Comparison of ENCODE assay signal across 18 mouse cellular contexts in genomic region chr17:49064526-49064925, GRCm38 (mm10).
A peak's percentile ranks its signal among the peaks of the same experiment; 100 is the strongest.
DNase-seq lines count a peak whose midpoint lies in the region; ATAC-seq lines count a peak whose summit lies in the region.
"Had no signal": no experiment of that assay in that cellular context is flagged by ENCODE, and none has a peak within 500 bp of the region (broad histone marks: within the 10 kb centered on the region; RNA-seq: fewer than 3 reads in every experiment).

No protein-coding gene starts in this region.

- peak; percentile 27 for DNase-seq in forebrain, embryonic 14.5 days (ENCODE audit: low spot score)
- DNase-seq in forebrain, embryonic 10.5 days (ENCODE audit: extremely low spot score, low spot score), result no peak
- DNase-seq in layer of hippocampus, postnatal 10 days (ENCODE audit: low spot score in 2 of 2), result peak; percentile 57 to 68
- DNase-seq in right cerebral cortex, adult 2 months (ENCODE audit: low spot score in 2 of 2), result peak; percentile 43 to 54
- no peak for DNase-seq in adrenal gland, postnatal 4 days (ENCODE audit: low spot score in 2 of 2)
- no peak for DNase-seq in gastrocnemius, postnatal 25 days
- DNase-seq: adrenal gland, postnatal 36 days; B cell, adult 2 months; cerebellum, adult 18-20 months; heart, adult 18-20 months; kidney, postnatal 25 days; thymus, postnatal 4 days had no signal

- H3K4me1 ChIP-seq in forebrain, embryonic 14.5 days (ENCODE audit: control insufficient read depth, insufficient read depth, low read length), result peaks cover 5% of the 10 kb centered on the region; the same call in 1 of the 2 replicates
- H3K4me1 ChIP-seq in forebrain, embryonic 10.5 days, result peaks cover 8% of the 10 kb centered on the region; the same call in 1 of the 2 replicates
- H3K4me1 ChIP-seq in midbrain, embryonic 16.5 days (ENCODE audit: control insufficient read depth, insufficient read depth, low read length), result peaks cover 7% of the 10 kb centered on the region
- H3K4me1 ChIP-seq: intestine, embryonic 15.5 days; limb, embryonic 15.5 days had no signal

- H3K9ac ChIP-seq in forebrain, embryonic 14.5 days (ENCODE audit: low read length), result no peak overlapping the region
- H3K9ac ChIP-seq in midbrain, embryonic 16.5 days (ENCODE audit: low read depth, low read length), result no peak overlapping the region
- H3K9ac ChIP-seq: intestine, embryonic 15.5 days; limb, embryonic 15.5 days; neural tube, embryonic 12.5 days had no signal

- H3K36me3 ChIP-seq in forebrain, embryonic 14.5 days (ENCODE audit: control insufficient read depth, insufficient read depth, low read length), result no peaks in the 10 kb centered on the region
- no peaks in the 10 kb centered on the region for H3K36me3 ChIP-seq in forebrain, embryonic 10.5 days (replicated peaks)
- H3K36me3 ChIP-seq in midbrain, embryonic 16.5 days (ENCODE audit: control insufficient read depth, insufficient read depth, low read length), result no peaks in the 10 kb centered on the region
- H3K36me3 ChIP-seq: intestine, embryonic 15.5 days; limb, embryonic 15.5 days; neural tube, embryonic 12.5 days had no signal

- no peaks in the 10 kb centered on the region for H3K9me3 ChIP-seq in forebrain, embryonic 14.5 days (replicated peaks; ENCODE audit: control insufficient read depth, low read length)
- no peaks in the 10 kb centered on the region for H3K9me3 ChIP-seq in forebrain, embryonic 10.5 days
- no peaks in the 10 kb centered on the region for H3K9me3 ChIP-seq in midbrain, embryonic 16.5 days (replicated peaks; ENCODE audit: control insufficient read depth, low read length, poor library complexity, severe bottlenecking)
- H3K9me3 ChIP-seq: intestine, embryonic 15.5 days; limb, embryonic 15.5 days; neural tube, embryonic 12.5 days had no signal

- 80% methylated on average over 8 of the region's 8 CpGs for WGBS in forebrain, embryonic 14.5 days
- 88% methylated on average over 8 of the region's 8 CpGs for WGBS in forebrain, embryonic 10.5 days
- WGBS in midbrain, embryonic 16.5 days, result 85% methylated on average over 8 of the region's 8 CpGs

- H3K4me2 ChIP-seq in forebrain, embryonic 14.5 days (ENCODE audit: low read length), result no peak overlapping the region
- no peak overlapping the region for H3K4me2 ChIP-seq in midbrain, embryonic 16.5 days (ENCODE audit: low read length)
- H3K4me2 ChIP-seq: intestine, embryonic 15.5 days; limb, embryonic 15.5 days; midbrain, embryonic 11.5 days; neural tube, embryonic 12.5 days had no signal

- no peak overlapping the region for H3K4me3 ChIP-seq in forebrain, embryonic 14.5 days (ENCODE audit: low read depth, low read length)
- H3K4me3 ChIP-seq in forebrain, embryonic 10.5 days, result no peak overlapping the region
- no peak overlapping the region for H3K4me3 ChIP-seq in midbrain, embryonic 16.5 days (ENCODE audit: low read depth, low read length)
- H3K4me3 ChIP-seq: intestine, embryonic 15.5 days; limb, embryonic 15.5 days; neural tube, embryonic 12.5 days had no signal

- no peak for ATAC-seq in forebrain, embryonic 14.5 days
- ATAC-seq in frontal cortex, adult (ENCODE audit: low TSS enrichment), result peak; percentile 78
- no peak for ATAC-seq in midbrain, embryonic 16.5 days
- ATAC-seq: intestine, embryonic 15.5 days had no signal

- H3K27me3 ChIP-seq in forebrain, embryonic 14.5 days (replicated peaks; ENCODE audit: control insufficient read depth, insufficient read depth, low read length), result no peaks in the 10 kb centered on the region
- no peaks in the 10 kb centered on the region for H3K27me3 ChIP-seq in forebrain, embryonic 10.5 days (ENCODE audit: poor library complexity, severe bottlenecking)
- no peaks in the 10 kb centered on the region for H3K27me3 ChIP-seq in midbrain, embryonic 16.5 days (ENCODE audit: control insufficient read depth, insufficient read depth, low read depth, low read length)
- H3K27me3 ChIP-seq: intestine, embryonic 15.5 days; limb, embryonic 15.5 days; neural tube, embryonic 12.5 days had no signal

- peak overlapping the region; percentile 44; the same call in 1 of the 2 replicates for H3K27ac ChIP-seq in forebrain, embryonic 14.5 days (ENCODE audit: low read depth, low read length)
- no peak overlapping the region for H3K27ac ChIP-seq in forebrain, embryonic 10.5 days
- H3K27ac ChIP-seq in midbrain, embryonic 16.5 days (ENCODE audit: low read length), result no peak overlapping the region
- H3K27ac ChIP-seq: intestine, embryonic 15.5 days; limb, embryonic 15.5 days; neural tube, embryonic 12.5 days had no signal

Comparison
In these comparisons a context has a peak if more than half of its experiments do, and no peak if none do; other contexts are left out.
1. DNase-seq: peak in forebrain, embryonic 14.5 days (single experiment), layer of hippocampus, postnatal 10 days (2 of 2) and right cerebral cortex, adult 2 months (2 of 2); none in forebrain, embryonic 10.5 days (single experiment), adrenal gland, postnatal 4 days (0 of 2) and gastrocnemius, postnatal 25 days (single experiment).